Comparison of ENCODE assay signal across 8 mouse cellular contexts in the genomic region with DNA sequence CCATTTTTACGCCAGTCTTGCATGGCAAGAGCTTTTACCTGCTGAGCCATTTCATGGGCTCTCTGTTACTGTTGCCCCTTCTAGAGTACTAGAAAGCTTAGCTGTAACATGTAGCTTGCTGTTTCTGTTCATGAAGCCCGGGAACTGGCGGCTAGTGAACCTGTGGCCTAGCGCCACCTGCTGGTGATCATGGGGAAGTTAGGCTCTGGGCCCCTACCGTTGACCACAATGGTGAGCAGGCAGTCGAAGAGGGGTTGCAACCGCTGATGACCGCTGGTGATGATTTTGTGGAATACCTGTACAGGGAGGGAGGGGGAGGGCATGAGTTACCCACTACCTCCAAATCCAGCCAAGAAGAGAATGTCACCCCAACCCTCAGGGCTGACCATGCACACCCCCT. TPM values are rescaled to one million over a fixed set of nuclear protein-coding genes. Genes with fewer than 3 reads are reported as not detected.
A peak's percentile ranks its signal among the peaks of the same experiment; 100 is the strongest.
DNase-seq lines count a peak whose midpoint lies in the region; ATAC-seq and TF ChIP-seq lines count a peak whose summit lies in the region.

No protein-coding gene starts in this region.

- no peak overlapping the region for H3K4me3 ChIP-seq in layer of hippocampus, adult 2 months
- H3K4me3 ChIP-seq in embryonic facial prominence, embryonic 11.5 days (ENCODE audit: low read depth, low read length) = no peak overlapping the region
- H3K4me3 ChIP-seq in midbrain, embryonic 10.5 days = no peak overlapping the region
- no peak overlapping the region for H3K4me3 ChIP-seq in small intestine, adult 2 months (ENCODE audit: low read depth, low read length)

- H3K27ac ChIP-seq in layer of hippocampus, adult 2 months = no peak overlapping the region
- H3K27ac ChIP-seq in embryonic facial prominence, embryonic 11.5 days (replicated peaks; ENCODE audit: low read depth, low read length) = no peak overlapping the region
- no peak overlapping the region for H3K27ac ChIP-seq in midbrain, embryonic 10.5 days (replicated peaks)
- no peak overlapping the region for H3K27ac ChIP-seq in small intestine, adult 2 months (ENCODE audit: insufficient read depth, low read depth, low read length)

- H3K9me3 ChIP-seq in embryonic facial prominence, embryonic 11.5 days (replicated peaks; ENCODE audit: control insufficient read depth, low read length) = no peaks in the 10 kb centered on the region
- H3K9me3 ChIP-seq in midbrain, embryonic 10.5 days (replicated peaks) = no peaks in the 10 kb centered on the region

- no peaks in the 10 kb centered on the region for H3K36me3 ChIP-seq in embryonic facial prominence, embryonic 11.5 days (replicated peaks; ENCODE audit: control insufficient read depth, insufficient read depth, low read depth, low read length)
- peaks cover 17% of the 10 kb centered on the region for H3K36me3 ChIP-seq in midbrain, embryonic 10.5 days
- no peaks in the 10 kb centered on the region for H3K36me3 ChIP-seq in small intestine, adult 2 months (ENCODE audit: control insufficient read depth, insufficient read depth, low read length)

- intact Hi-C loops in heart, postnatal 14 days (cut with DNase I) = loop anchor here (1.0 to 2.0 kb wide), 2 partner anchors 32 to 151 kb away; partner anchors contain the start of gene Ush1g

- no peak for TF ChIP-seq POLR2A in small intestine, adult 2 months (IDR thresholded peaks at IDR 0.05; ENCODE audit: low read depth, low read length)

- H3K4me1 ChIP-seq in embryonic facial prominence, embryonic 11.5 days (ENCODE audit: control insufficient read depth, insufficient read depth, low read length) = no peaks in the 10 kb centered on the region
- peaks cover 19% of the 10 kb centered on the region for H3K4me1 ChIP-seq in midbrain, embryonic 10.5 days
- peaks cover 19% of the 10 kb centered on the region for H3K4me1 ChIP-seq in small intestine, adult 2 months (ENCODE audit: control insufficient read depth, insufficient read depth, insufficient read length, low read length)

- WGBS in embryonic facial prominence, embryonic 11.5 days = 9% methylated on average over 8 of the region's 8 CpGs
- 11% methylated on average over 8 of the region's 8 CpGs for WGBS in midbrain, embryonic 10.5 days
- WGBS in small intestine, adult 2 months = 12% methylated on average over 8 of the region's 8 CpGs

- DNase-seq in layer of hippocampus, adult 2 months (ENCODE audit: low spot score in 2 of 2) = peak in 1 of 2 experiments; percentile 72
- DNase-seq in layer of hippocampus, adult 9-11 months = no peak
- DNase-seq in adrenal gland, postnatal 4 days (ENCODE audit: low spot score in 2 of 2) = peak; percentile 44 to 46
- peak; percentile 90 for DNase-seq in embryonic facial prominence, embryonic 11.5 days (ENCODE audit: low spot score)
- peak; percentile 80 to 84 for DNase-seq in heart, postnatal 14 days
- peak; percentile 39 to 54 for DNase-seq in layer of hippocampus, postnatal 36 days
- peak; percentile 82 for DNase-seq in midbrain, embryonic 10.5 days (ENCODE audit: low spot score)

- TF ChIP-seq CTCF in layer of hippocampus, adult 2 months (conservative IDR thresholded peaks at IDR 0.05) = peak; percentile 94
- peak; percentile 89 for TF ChIP-seq CTCF in small intestine, adult 2 months (IDR thresholded peaks at IDR 0.05; ENCODE audit: extremely low read depth, insufficient read length, insufficient replicate concordance, low read depth, low read length)

- H3K4me2 ChIP-seq in embryonic facial prominence, embryonic 11.5 days (ENCODE audit: low read depth, low read length) = no peak overlapping the region

- no peaks in the 10 kb centered on the region for H3K27me3 ChIP-seq in embryonic facial prominence, embryonic 11.5 days (ENCODE audit: control insufficient read depth, insufficient read depth, low read length)
- H3K27me3 ChIP-seq in midbrain, embryonic 10.5 days (ENCODE audit: low read depth, poor library complexity, severe bottlenecking) = peaks cover 62% of the 10 kb centered on the region
- no peaks in the 10 kb centered on the region for H3K27me3 ChIP-seq in small intestine, adult 2 months (ENCODE audit: control insufficient read depth, insufficient read depth, low read length)

- H3K9ac ChIP-seq in embryonic facial prominence, embryonic 11.5 days (replicated peaks; ENCODE audit: low read length) = no peak overlapping the region

- no peak for ATAC-seq in embryonic facial prominence, embryonic 11.5 days (replicated peaks; ENCODE audit: insufficient number of reproducible peaks, low FRiP score, low TSS enrichment, low read depth)

RNA-seq across cellular contexts. Expression of gene Hid1, which starts 13.4 kb away (rescaled TPM):
- total RNA-seq in layer of hippocampus, adult 2 months (2021) = 100 to 1,000 TPM; 110 to 119 TPM
- total RNA-seq in adrenal gland, postnatal 4 days (2021) = 10 to 100 TPM; 29.0 to 34.2 TPM
- 6.9 and 7.1 TPM in 2 replicates for polyA plus RNA-seq in embryonic facial prominence, embryonic 11.5 days (2014; fragmentation: Nextera tagmentation; extraction: Ambion mirVana)
- 1 to 10 TPM; 5.2 to 6.6 TPM for total RNA-seq in heart, postnatal 14 days (2021)
- total RNA-seq in layer of hippocampus, postnatal 36 days (2021) = 100 to 1,000 TPM; 106 to 109 TPM
- polyA plus RNA-seq in midbrain, embryonic 10.5 days (2016; fragmentation: Nextera tagmentation; extraction: Ambion mirVana) = 12.1 and 18.1 TPM in 2 replicates
- 30.2 and 37.6 TPM in 2 replicates for polyA plus RNA-seq in small intestine, adult 2 months (2012; rRNA removed)

RNA-seq across cellular contexts. Expression of gene Otop3, which starts 19.7 kb away (rescaled TPM):
- total RNA-seq in layer of hippocampus, adult 2 months (2021) = under 1 TPM in 1 of 2 experiments, not detected in 1; 0.20 TPM
- under 1 TPM; 0.17 to 0.20 TPM for total RNA-seq in adrenal gland, postnatal 4 days (2021)
- not detected in 2 replicates for polyA plus RNA-seq in embryonic facial prominence, embryonic 11.5 days (2014; fragmentation: Nextera tagmentation; extraction: Ambion mirVana)
- total RNA-seq in heart, postnatal 14 days (2021) = not detected
- under 1 TPM in 1 of 2 experiments, not detected in 1; 0.22 TPM for total RNA-seq in layer of hippocampus, postnatal 36 days (2021)
- polyA plus RNA-seq in midbrain, embryonic 10.5 days (2016; fragmentation: Nextera tagmentation; extraction: Ambion mirVana) = 0.37 and 0.42 TPM in 2 replicates
- polyA plus RNA-seq in small intestine, adult 2 months (2012; rRNA removed) = 0.61 and 93.4 TPM in 2 replicates

RNA-seq across cellular contexts. Expression of gene Cdr2l, which starts 27.5 kb away (rescaled TPM):
- 10 to 100 TPM; 21.9 to 26.1 TPM for total RNA-seq in layer of hippocampus, adult 2 months (2021)
- total RNA-seq in adrenal gland, postnatal 4 days (2021) = 10 to 100 TPM; 44.3 to 47.4 TPM
- 15.2 and 15.7 TPM in 2 replicates for polyA plus RNA-seq in embryonic facial prominence, embryonic 11.5 days (2014; fragmentation: Nextera tagmentation; extraction: Ambion mirVana)
- 1 to 10 TPM; 8.7 to 9.9 TPM for total RNA-seq in heart, postnatal 14 days (2021)
- total RNA-seq in layer of hippocampus, postnatal 36 days (2021) = 10 to 100 TPM; 25.3 to 25.7 TPM
- polyA plus RNA-seq in midbrain, embryonic 10.5 days (2016; fragmentation: Nextera tagmentation; extraction: Ambion mirVana) = 16.1 and 19.7 TPM in 2 replicates
- 3.8 and 4.2 TPM in 2 replicates for polyA plus RNA-seq in small intestine, adult 2 months (2012; rRNA removed)

RNA-seq across cellular contexts. Expression of gene Ush1g, which starts 32.3 kb away (rescaled TPM):
- total RNA-seq in layer of hippocampus, adult 2 months (2021) = under 1 TPM; 0.37 to 0.64 TPM
- total RNA-seq in adrenal gland, postnatal 4 days (2021) = under 1 TPM; 0.73 to 0.84 TPM
- polyA plus RNA-seq in embryonic facial prominence, embryonic 11.5 days (2014; fragmentation: Nextera tagmentation; extraction: Ambion mirVana) = not detected in 2 replicates
- total RNA-seq in heart, postnatal 14 days (2021) = under 1 TPM in 1 of 2 experiments, not detected in 1; 0.14 TPM
- under 1 TPM; 0.30 to 0.35 TPM for total RNA-seq in layer of hippocampus, postnatal 36 days (2021)
- polyA plus RNA-seq in midbrain, embryonic 10.5 days (2016; fragmentation: Nextera tagmentation; extraction: Ambion mirVana) = not detected in 2 replicates
- polyA plus RNA-seq in small intestine, adult 2 months (2012; rRNA removed) = 0.05 and 0.08 TPM in 2 replicates

RNA-seq across cellular contexts. Expression of gene Otop2, which starts 47.2 kb away (rescaled TPM):
- under 1 TPM; 0.51 to 0.59 TPM for total RNA-seq in layer of hippocampus, adult 2 months (2021)
- not detected for total RNA-seq in adrenal gland, postnatal 4 days (2021)
- not detected in 2 replicates for polyA plus RNA-seq in embryonic facial prominence, embryonic 11.5 days (2014; fragmentation: Nextera tagmentation; extraction: Ambion mirVana)
- not detected for total RNA-seq in heart, postnatal 14 days (2021)
- under 1 TPM in 1 of 2 experiments, not detected in 1; 0.52 TPM for total RNA-seq in layer of hippocampus, postnatal 36 days (2021)
- polyA plus RNA-seq in midbrain, embryonic 10.5 days (2016; fragmentation: Nextera tagmentation; extraction: Ambion mirVana) = not detected in 2 replicates
- 0.08 and 1.3 TPM in 2 replicates for polyA plus RNA-seq in small intestine, adult 2 months (2012; rRNA removed)
